ENCODE assay signal across 11 mouse cellular contexts in genomic region chr2:72781369-72782275, GRCm38 (mm10).
DNase-seq lines count a peak whose midpoint lies in the region; ATAC-seq and TF ChIP-seq lines count a peak whose summit lies in the region.
"Had no signal": no experiment of that assay in that cellular context is flagged by ENCODE, and none has a peak within 500 bp of the region (broad histone marks: within the 10 kb centered on the region; RNA-seq: fewer than 3 reads in every experiment).

No protein-coding gene starts in this region.

- no peaks in the 10 kb centered on the region for H3K9me3 ChIP-seq in heart, embryonic 10.5 days
- H3K9me3 ChIP-seq in forebrain, embryonic 13.5 days (replicated peaks): no peaks in the 10 kb centered on the region
- no peaks in the 10 kb centered on the region for H3K9me3 ChIP-seq in neural tube, embryonic 13.5 days

- peaks cover 21% of the 10 kb centered on the region for H3K4me1 ChIP-seq in heart, embryonic 10.5 days
- H3K4me1 ChIP-seq in forebrain, embryonic 13.5 days: peaks cover 22% of the 10 kb centered on the region; the same call in 1 of the 2 replicates
- H3K4me1 ChIP-seq in neural tube, embryonic 13.5 days (replicated peaks): peaks cover 20% of the 10 kb centered on the region

- no peak overlapping the region for H3K4me3 ChIP-seq in heart, embryonic 10.5 days
- H3K4me3 ChIP-seq in forebrain, embryonic 13.5 days: no peak overlapping the region
- H3K4me3 ChIP-seq in layer of hippocampus, adult 2 months: no peak overlapping the region
- H3K4me3 ChIP-seq in neural tube, embryonic 13.5 days: no peak overlapping the region

- H3K27ac ChIP-seq in heart, embryonic 10.5 days: no peak overlapping the region
- H3K27ac ChIP-seq in forebrain, embryonic 13.5 days: peak overlapping the region; percentile 74
- H3K27ac ChIP-seq in layer of hippocampus, adult 2 months: peak overlapping the region; percentile 80
- H3K27ac ChIP-seq in neural tube, embryonic 13.5 days (replicated peaks): peak overlapping the region; percentile 71
- H3K27ac ChIP-seq: kidney, postnatal 0 days had no signal

- ATAC-seq in forebrain, embryonic 13.5 days: peak; percentile 94
- peak; percentile 90 for ATAC-seq in neural tube, embryonic 13.5 days (ENCODE audit: low read depth)

- WGBS in heart, embryonic 10.5 days: 84% methylated on average over 15 of the region's 15 CpGs
- 49% methylated on average over 15 of the region's 15 CpGs for WGBS in forebrain, embryonic 13.5 days
- WGBS in neural tube, embryonic 13.5 days: 34% methylated on average over 15 of the region's 15 CpGs

- H3K36me3 ChIP-seq in heart, embryonic 10.5 days: no peaks in the 10 kb centered on the region
- H3K36me3 ChIP-seq in forebrain, embryonic 13.5 days (ENCODE audit: poor library complexity, severe bottlenecking): no peaks in the 10 kb centered on the region
- no peaks in the 10 kb centered on the region for H3K36me3 ChIP-seq in neural tube, embryonic 13.5 days

- intact Hi-C loops in gastrocnemius, postnatal 14 days (cut with DNase I; ENCODE audit: low total_unique reads): no loop called here

- no peak overlapping the region for H3K4me2 ChIP-seq in forebrain, embryonic 13.5 days
- peak overlapping the region; percentile 10; the same call in 1 of the 2 replicates for H3K4me2 ChIP-seq in neural tube, embryonic 13.5 days
- H3K4me2 ChIP-seq: lung, embryonic 14.5 days had no signal

- peak overlapping the region; percentile 26; the same call in 1 of the 2 replicates for H3K9ac ChIP-seq in forebrain, embryonic 13.5 days
- 0 out of 2 replicates have a peak overlapping the region, but pooled peaks have one; percentile 22 for H3K9ac ChIP-seq in neural tube, embryonic 13.5 days
- H3K9ac ChIP-seq: lung, embryonic 14.5 days had no signal

- TF ChIP-seq CTCF in layer of hippocampus, adult 2 months (conservative IDR thresholded peaks at IDR 0.05): no peak

- peak; percentile 52 for DNase-seq in heart, embryonic 10.5 days (ENCODE audit: low spot score)
- no peak for DNase-seq in heart, postnatal 4 days
- DNase-seq in layer of hippocampus, adult 2 months (ENCODE audit: low spot score in 2 of 2): peak; percentile 72 to 77
- no peak for DNase-seq in gastrocnemius, postnatal 14 days
- DNase-seq in lung, postnatal 10 days: no peak
- no peak for DNase-seq in urinary bladder, postnatal 4 days (ENCODE audit: low spot score in 2 of 2)

- no peaks in the 10 kb centered on the region for H3K27me3 ChIP-seq in heart, embryonic 10.5 days (ENCODE audit: insufficient read depth, poor library complexity, severe bottlenecking)
- H3K27me3 ChIP-seq in forebrain, embryonic 13.5 days: no peaks in the 10 kb centered on the region
- peaks cover 6% of the 10 kb centered on the region; the same call in 1 of the 2 replicates for H3K27me3 ChIP-seq in neural tube, embryonic 13.5 days
- H3K27me3 ChIP-seq: CH12.LX had no signal

Comparison
In these comparisons a context has a peak if more than half of its experiments do, and no peak if none do; other contexts are left out.
1. DNase-seq: peak in heart, embryonic 10.5 days (single experiment) and layer of hippocampus, adult 2 months (2 of 2); none in heart, postnatal 4 days (single experiment), gastrocnemius, postnatal 14 days (single experiment), lung, postnatal 10 days (single experiment) and urinary bladder, postnatal 4 days (0 of 2).